Mouse (Mus musculus): ENCODE data around the gene Olfr922.

The Olfr922 gene

GRCm38 (mm10) chr9:38814314-38814713 is at the start of gene Olfr922:
TSS of gene Olfr922 (plus strand) at chr9:38814614.
- DNase-seq (ENCODE audit: low spot score), result no peak

- DNase-seq (ENCODE audit: low spot score), result no peak
Observed at GRCm38 (mm10) chr9:38772768-38773167, 41.6 kb upstream of the Olfr922 start, which contains the start of gene Olfr921. TSS of gene Olfr921 (plus strand) at chr9:38773068.

GRCm38 (mm10) chr9:38792689-38793088 is 21.7 kb upstream of the Olfr922 start:
- DNase-seq (ENCODE audit: low spot score), result no peak

- no peak for DNase-seq (ENCODE audit: low spot score)
Observed at GRCm38 (mm10) chr9:38805696-38806095, 8.7 kb upstream of the Olfr922 start.

GRCm38 (mm10) chr9:38815458-38815986 is 1.1 kb downstream of the Olfr922 start:
- no peak for DNase-seq (ENCODE audit: low spot score)

- no peak for DNase-seq (ENCODE audit: low spot score)
Observed at GRCm38 (mm10) chr9:38826245-38826644, 11.8 kb downstream of the Olfr922 start, which contains the start of gene Olfr923. TSS of gene Olfr923 (plus strand) at chr9:38826545.

- no peak for DNase-seq (ENCODE audit: low spot score)
Observed at GRCm38 (mm10) chr9:38833027-38833426, 18.6 kb downstream of the Olfr922 start.

GRCm38 (mm10) chr9:38844149-38844548 is 29.7 kb downstream of the Olfr922 start, which contains the start of gene Olfr924:
TSS of gene Olfr924 (plus strand) at chr9:38844449.
- no peak for DNase-seq (ENCODE audit: low spot score)

- DNase-seq (ENCODE audit: low spot score), result no peak
Observed at GRCm38 (mm10) chr9:38854760-38855159, 40.3 kb downstream of the Olfr922 start, which contains the start of gene Olfr26. TSS of gene Olfr26 (plus strand) at chr9:38855060.
